Mouse (Mus musculus) forebrain, embryonic 14.5 days (tissue): Measurements from ENCODE around the gene Srrm1. TPM values are rescaled to one million over a fixed set of nuclear protein-coding genes. Genes with fewer than 3 reads are reported as not detected.

Experiments
- ATAC-seq: fragments of 200-750 bp; cut with Nextera tagmentation; 2 replicates; pipeline ENCODE4 v1.8.0; 2017; ENCODE audit warnings: mild to moderate bottlenecking, moderate library complexity
- DNase-seq: peaks from one replicate; pipeline ENCODE4 v3.0.0-alpha.2; 2015; ENCODE audit warnings: low spot score
- H3K27ac ChIP-seq: fragments of 300-500 bp; sonication (generic); 2 replicates; pipeline ENCODE4 v1.5.1; 2014; ENCODE audit warnings: low read depth, mild to moderate bottlenecking, control low read depth, low read length, moderate library complexity
- H3K27me3 ChIP-seq: fragments of 300-500 bp; sonication (generic); replicated peaks from 2 replicates; pipeline ENCODE4 v1.6.1; 2014; ENCODE audit warnings: low read length, control low read depth, mixed read lengths; ENCODE audit not compliant: control insufficient read depth, insufficient read depth
- H3K36me3 ChIP-seq: fragments of 300-500 bp; sonication (generic); 2 replicates; pipeline ENCODE4 v1.6.1; 2014; ENCODE audit warnings: low read length, control low read depth; ENCODE audit not compliant: control insufficient read depth, insufficient read depth
- H3K4me1 ChIP-seq: fragments of 300-500 bp; sonication (generic); 2 replicates; pipeline ENCODE4 v1.6.1; 2014; ENCODE audit warnings: antibody characterized with exemption, low read length, control low read depth; ENCODE audit not compliant: control insufficient read depth, insufficient read depth
- H3K4me2 ChIP-seq: fragments of 300-500 bp; sonication (generic); 2 replicates; pipeline ENCODE4 v1.6.1; 2014; ENCODE audit warnings: mild to moderate bottlenecking, control low read depth, low read length
- H3K4me3 ChIP-seq: fragments of 300-500 bp; sonication (generic); 2 replicates; pipeline ENCODE4 v1.5.1; 2014; ENCODE audit warnings: low read depth, low read length, control low read depth
- H3K9ac ChIP-seq: fragments of 300-500 bp; sonication (generic); 2 replicates; pipeline ENCODE4 v1.6.1; 2014; ENCODE audit warnings: mild to moderate bottlenecking, low read length, control low read depth, moderate library complexity
- H3K9me3 ChIP-seq: fragments of 300-500 bp; sonication (generic); replicated peaks from 2 replicates; pipeline ENCODE4 v1.6.1; 2016; ENCODE audit warnings: low read length, control low read depth, mixed read lengths; ENCODE audit not compliant: control insufficient read depth
- WGBS: fragments of 180-500 bp; shearing (Covaris S2); extraction: QIAGEN DNeasy Blood & Tissue Kit; methylation state at CpG from one replicate; pipeline ENCODE4 v1.1.7; 2014; 5-methylcytosine and 5-hydroxymethylcytosine counted together
- polyA plus RNA-seq: library from polyadenylated mRNA; unstranded; fragments of >200 nt; fragmentation: Nextera tagmentation; extraction: Ambion mirVana; gene quantifications from 2 replicates; pipeline ENCODE4 v1.2.1, GENCODE M21; 2014

The Srrm1 gene
- polyA plus RNA-seq, 1 experiment from 2014 or later: 129 TPM

DNA sequence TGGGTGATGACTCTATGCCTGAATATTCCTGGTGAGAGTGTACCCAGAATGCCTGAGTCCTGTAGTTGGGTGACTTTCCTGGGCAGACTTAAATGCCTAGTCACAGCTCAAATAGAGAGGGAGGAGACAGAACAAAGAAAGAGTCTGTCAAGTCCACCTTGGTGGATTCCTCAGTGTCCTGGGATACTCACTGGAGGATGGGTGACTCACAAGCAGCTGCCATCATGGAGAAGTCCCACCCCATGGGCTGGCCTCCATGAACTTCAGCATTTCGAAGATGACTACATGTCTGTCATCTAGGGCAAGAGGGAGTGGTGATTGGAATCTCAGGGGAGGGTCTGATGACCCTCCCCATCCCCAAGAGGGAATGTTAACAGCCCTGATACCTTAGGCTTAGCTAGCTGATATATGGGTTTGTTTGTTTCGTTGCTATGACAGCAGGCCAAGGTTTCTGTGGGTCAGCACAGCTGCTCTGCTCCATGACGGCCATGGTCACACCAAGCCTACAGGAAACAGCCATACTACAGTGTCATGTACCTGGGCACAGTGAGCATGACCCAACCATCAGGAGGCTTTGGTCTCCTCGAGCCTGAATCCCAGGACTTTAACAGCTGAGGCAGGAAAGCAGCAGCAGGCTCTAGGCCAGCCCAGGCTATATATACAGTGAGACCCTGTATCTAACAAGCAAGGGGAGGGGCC, 76.3 kb downstream of the Srrm1 start:
- 66% methylated on average over 4 of the region's 4 CpGs for WGBS
- DNase-seq (no peak), ATAC-seq (no peak)
- H3K27me3 ChIP-seq: 0 out of 2 replicates have a peak, but pooled peaks cover 3% of the 10 kb centered on the region
- no peak overlapping the region for H3K4me3 ChIP-seq
- no peak overlapping the region for H3K4me2 ChIP-seq
- H3K36me3 ChIP-seq: no peaks in the 10 kb centered on the region
- H3K4me1 ChIP-seq: peaks cover 3% of the 10 kb centered on the region; the same call in 1 of the 2 replicates
- H3K27ac ChIP-seq: no peak overlapping the region
- H3K9ac ChIP-seq: no peak overlapping the region
- H3K9me3 ChIP-seq: no peaks in the 10 kb centered on the region

DNA sequence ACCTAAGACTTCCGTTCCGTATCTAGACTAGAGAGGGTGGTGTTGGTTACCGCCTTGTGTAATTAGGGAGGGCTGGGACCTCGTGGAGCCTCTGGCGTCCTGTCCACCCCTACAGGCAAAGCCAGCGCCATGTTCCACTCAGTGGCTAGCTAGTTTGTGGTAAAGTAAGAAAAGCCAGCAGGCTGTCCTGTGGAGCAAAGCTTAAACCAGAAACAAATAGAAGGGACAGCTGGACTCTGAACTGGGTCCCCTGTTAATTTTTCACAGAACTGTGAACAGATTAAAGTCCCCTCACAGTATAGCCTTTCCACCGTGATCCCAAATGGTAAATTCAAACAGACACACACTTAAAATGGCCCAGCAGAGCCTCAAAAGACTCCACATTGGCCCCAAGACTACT, 78.4 kb downstream of the Srrm1 start:
- ATAC-seq: no peak
- no peak overlapping the region for H3K4me3 ChIP-seq

DNA sequence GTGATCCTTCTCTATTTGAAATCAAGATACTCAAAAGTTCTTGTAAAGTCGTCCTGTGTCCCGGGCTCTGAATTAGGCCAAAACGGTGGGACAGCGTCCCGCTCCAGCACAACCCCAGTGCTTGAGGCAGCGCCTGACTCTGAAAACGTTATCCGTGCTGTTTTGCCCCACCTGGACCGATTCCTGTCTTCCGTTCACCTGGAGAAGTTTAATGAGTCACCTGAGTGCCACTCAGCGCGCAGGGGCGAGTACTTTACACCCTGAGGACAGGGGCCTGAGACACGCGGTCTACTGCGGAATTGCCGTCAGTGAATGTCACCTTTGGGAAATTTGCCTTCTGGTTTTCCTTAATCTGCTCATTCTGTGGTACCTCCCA, 79.8 kb downstream of the Srrm1 start:
- Histone ChIP-seq H3K4me1 (peaks cover 27% of the 10 kb centered on the region), H3K4me3 (peak overlapping the region; percentile 91), H3K9me3 (no peaks in the 10 kb centered on the region), H3K27ac (no peak overlapping the region), H3K4me2 (peak overlapping the region; percentile 67), H3K27me3 (0 out of 2 replicates have a peak, but pooled peaks cover 3% of the 10 kb centered on the region), H3K36me3 (no peaks in the 10 kb centered on the region), H3K9ac (no peak overlapping the region)
- ATAC-seq (no peak), DNase-seq (no peak)
- 2% methylated on average over 17 of the region's 17 CpGs for WGBS

More for the DNA sequence above, 78.4 kb downstream of the Srrm1 start:
- no peak overlapping the region for H3K9ac ChIP-seq
- no peaks in the 10 kb centered on the region for H3K36me3 ChIP-seq
- peaks cover 17% of the 10 kb centered on the region for H3K4me1 ChIP-seq
- WGBS: 71% methylated on average over 7 of the region's 7 CpGs
- no peaks in the 10 kb centered on the region for H3K9me3 ChIP-seq
- H3K4me2 ChIP-seq: no peak overlapping the region
- H3K27me3 ChIP-seq: 0 out of 2 replicates have a peak, but pooled peaks cover 3% of the 10 kb centered on the region
- no peak for DNase-seq
- H3K27ac ChIP-seq: no peak overlapping the region

DNA sequence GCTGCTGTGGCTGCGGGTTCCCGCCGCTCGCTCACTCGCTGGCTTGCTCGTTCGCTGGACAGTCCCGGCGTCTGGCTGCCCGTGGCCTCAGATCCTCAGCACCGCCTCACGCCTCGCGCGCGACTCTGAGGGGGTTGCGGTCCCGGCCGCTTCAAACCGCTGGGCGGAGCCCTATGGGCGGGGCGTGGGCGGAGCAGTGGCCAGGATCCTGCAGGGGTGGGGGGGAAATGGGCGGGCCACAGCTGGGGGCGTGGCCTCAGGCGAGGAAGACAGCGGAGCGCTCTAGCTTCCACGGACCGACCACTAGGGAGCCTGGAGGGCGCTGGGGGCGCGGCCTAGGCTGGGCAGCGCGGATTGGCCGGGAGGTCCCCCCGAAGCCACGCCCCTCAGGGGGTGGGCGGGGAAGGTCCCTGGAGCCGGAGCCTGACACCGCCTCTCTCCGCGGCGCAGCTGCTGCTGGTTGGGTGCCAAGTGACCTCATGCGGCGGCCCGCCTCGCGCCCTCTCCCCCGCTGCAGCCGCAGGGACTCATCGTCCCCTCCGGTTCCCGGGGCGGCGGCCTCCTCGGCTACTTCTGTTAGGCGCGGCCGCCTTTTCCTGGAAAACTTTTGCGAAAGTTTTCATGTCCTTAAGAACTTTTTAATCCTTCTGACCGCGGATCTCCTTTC, 80.3 kb downstream of the Srrm1 start, which contains the start of gene Clic4:
Clic4 (minus strand) TSS at position 175 of the 667 bp plus-strand sequence.
- H3K4me3 ChIP-seq: peak within 1 kb of the TSS; percentile 91
- 0 out of 2 replicates have a peak, but pooled peaks cover 3% of the 10 kb centered on the region for H3K27me3 ChIP-seq
- peaks cover 32% of the 10 kb centered on the region for H3K4me1 ChIP-seq
- peak within 1 kb of the TSS; percentile 67 for H3K4me2 ChIP-seq
- WGBS: under 1% methylated on average over 51 of the region's 64 CpGs
- no peaks in the 10 kb centered on the region for H3K9me3 ChIP-seq
- ATAC-seq (peak; percentile 99), DNase-seq (peak; percentile 99)
- peak within 1 kb of the TSS; percentile 93 for H3K9ac ChIP-seq
- H3K36me3 ChIP-seq: no peaks in the 10 kb centered on the region
- peak within 1 kb of the TSS; percentile 94 for H3K27ac ChIP-seq

DNA sequence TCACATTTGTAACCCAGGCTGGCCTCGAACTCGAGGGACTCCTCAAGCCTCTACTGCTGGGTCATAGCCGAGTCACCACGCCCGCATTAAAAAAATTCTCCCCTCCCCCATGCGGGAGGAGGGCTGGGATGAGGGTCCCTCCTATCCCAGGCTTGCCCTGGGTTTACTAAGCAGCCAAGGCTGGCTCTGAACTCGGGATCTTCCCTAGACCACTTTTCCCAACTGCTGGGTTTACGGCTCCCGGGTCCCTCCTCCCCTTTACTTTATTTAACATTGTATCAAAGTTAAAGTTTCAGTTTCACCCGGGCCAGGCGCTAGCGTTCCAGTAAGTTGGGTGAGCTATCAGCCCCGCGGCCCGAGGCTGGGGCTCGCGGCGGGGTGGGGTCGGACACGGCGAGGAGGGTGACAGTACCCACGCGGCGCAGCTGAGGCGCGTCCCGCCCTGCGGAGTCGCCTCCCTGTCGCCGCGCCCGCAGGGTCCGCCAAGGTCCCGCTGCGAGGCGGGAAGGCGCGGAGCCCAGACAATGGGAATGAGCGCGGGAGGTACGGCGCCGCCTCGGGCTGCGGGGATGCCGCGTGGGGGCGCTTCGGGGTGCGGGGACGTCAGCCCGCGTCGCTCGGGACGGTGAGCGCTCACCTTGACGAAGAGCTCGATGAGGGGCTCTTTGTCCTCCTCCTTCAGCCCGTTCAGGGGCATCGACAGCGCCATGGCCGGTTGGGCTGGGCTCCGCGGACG, 81.1 kb downstream of the Srrm1 start:
- WGBS: under 1% methylated on average over 64 of the region's 67 CpGs
- DNase-seq (peak; percentile 59), ATAC-seq (peak; percentile 64; the same call in 1 of the 2 replicates)
- Histone ChIP-seq H3K27ac (peak overlapping the region; percentile 94), H3K9ac (peak overlapping the region; percentile 93), H3K36me3 (no peaks in the 10 kb centered on the region), H3K27me3 (0 out of 2 replicates have a peak, but pooled peaks cover 3% of the 10 kb centered on the region), H3K4me2 (peak overlapping the region; percentile 67), H3K9me3 (no peaks in the 10 kb centered on the region), H3K4me1 (peaks cover 39% of the 10 kb centered on the region), H3K4me3 (peak overlapping the region; percentile 91)

DNA sequence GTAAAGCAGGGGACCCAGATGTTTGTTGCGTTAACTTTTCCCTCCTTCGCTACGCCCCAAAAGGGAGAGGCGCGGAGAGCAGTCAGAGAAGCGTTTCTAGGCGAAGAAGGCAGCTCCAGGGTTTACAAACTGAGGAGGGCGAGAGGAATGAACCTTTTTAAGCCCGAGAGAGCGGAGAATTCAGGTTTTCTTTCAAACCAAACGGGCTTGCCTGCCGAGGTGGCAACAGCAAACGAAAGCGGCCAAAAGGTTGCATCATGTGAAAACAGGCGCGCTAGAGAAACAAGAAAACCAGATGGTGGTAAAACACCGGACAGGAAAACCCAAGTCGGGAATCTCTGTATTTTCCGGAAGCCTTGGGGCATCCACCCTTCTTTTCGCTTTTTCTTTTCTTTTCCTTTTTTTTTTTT, 81.7 kb downstream of the Srrm1 start:
- ATAC-seq: no peak
- H3K9ac ChIP-seq: peak overlapping the region; percentile 93
- H3K27me3 ChIP-seq: 0 out of 2 replicates have a peak, but pooled peaks cover 3% of the 10 kb centered on the region
- peaks cover 40% of the 10 kb centered on the region for H3K4me1 ChIP-seq
- H3K4me2 ChIP-seq: peak overlapping the region; percentile 67
- WGBS: under 1% methylated on average over 20 of the region's 20 CpGs
- peak; percentile 53 for DNase-seq
- H3K4me3 ChIP-seq: peak overlapping the region; percentile 91
- H3K27ac ChIP-seq: no peak overlapping the region
- no peaks in the 10 kb centered on the region for H3K36me3 ChIP-seq
- no peaks in the 10 kb centered on the region for H3K9me3 ChIP-seq

Other genes starting within 250 kb of the Srrm1 start
- not detected in 2 replicates for gene Runx3, start 232.7 kb downstream of the Srrm1 start, polyA plus RNA-seq
- 74.1 and 74.4 TPM in 2 replicates for gene Clic4, start 80.5 kb downstream of the Srrm1 start, polyA plus RNA-seq
- 0.41 and 0.49 TPM in 2 replicates for gene Ncmap, start 44.9 kb upstream of the Srrm1 start, polyA plus RNA-seq
- 17.7 and 27.5 TPM in 2 replicates for gene Rcan3, start 80.5 kb upstream of the Srrm1 start, polyA plus RNA-seq
- 0.19 TPM in 2 replicates for gene Stpg1, start 141.5 kb upstream of the Srrm1 start, polyA plus RNA-seq
- gene Nipal3, start 141.7 kb upstream of the Srrm1 start, polyA plus RNA-seq: 5.3 and 6.4 TPM in 2 replicates
- gene Grhl3, start 220.3 kb upstream of the Srrm1 start, polyA plus RNA-seq: 0.55 and 0.62 TPM in 2 replicates